Mouse (Mus musculus) erythroblast, embryonic 14.5 days (primary cell): ENCODE data around the gene Aoc3.

ENCODE experiments used
- GATA1 ChIP-seq: IDR thresholded peaks from 2 replicates; pipeline ENCODE4 v1.6.1; 2012; ENCODE audit warnings: low read length, inconsistent platforms, mixed read lengths
- TAL1 ChIP-seq: IDR thresholded peaks from 3 replicates; pipeline ENCODE4 v1.6.1; 2012; ENCODE audit warnings: low read length, inconsistent platforms, mixed read lengths

- TF ChIP-seq TAL1, result no peak
- TF ChIP-seq GATA1, result no peak
These were observed 5.3 kb downstream of the Aoc3 start for GRCm38 (mm10) chr11:101335685-101336084.
